Mouse (Mus musculus): ENCODE results near the gene Ilf2. TPM values are rescaled to one million over a fixed set of nuclear protein-coding genes. Genes with fewer than 3 reads are reported as not detected.

Ilf2 gene
- polyA plus RNA-seq, 1 experiment = 1.6 TPM

DNA sequence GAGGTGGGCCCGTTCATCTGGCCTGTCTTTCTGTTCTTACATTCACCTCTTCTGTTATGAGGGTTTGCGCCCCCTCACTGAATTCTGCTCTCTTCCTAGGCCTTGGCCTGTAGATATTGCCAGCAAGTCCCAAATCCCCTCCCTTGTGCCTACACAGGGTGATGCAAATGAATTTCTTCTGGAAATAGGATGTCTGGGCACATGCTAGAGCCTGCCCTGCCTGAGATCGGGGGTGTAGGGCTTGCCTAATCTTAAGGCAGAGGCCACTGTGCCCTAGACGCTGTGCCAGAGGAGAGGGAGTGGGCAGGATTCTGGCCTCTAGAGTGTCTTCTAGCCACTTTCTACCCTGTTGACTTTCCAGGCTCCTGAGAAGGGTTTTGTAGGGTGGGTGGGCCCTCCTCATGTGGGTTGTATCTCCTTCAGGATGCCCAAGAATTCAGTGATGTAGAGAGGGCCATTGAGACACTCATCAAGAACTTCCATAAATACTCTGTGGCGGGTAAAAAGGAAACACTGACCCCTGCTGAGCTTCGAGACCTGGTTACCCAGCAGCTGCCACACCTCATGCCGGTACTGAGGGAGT is 51.5 kb downstream of the Ilf2 start:
- Histone ChIP-seq H3K36me3 (ENCODE audit: control insufficient read depth) (no peaks in the 10 kb centered on the region), H3K4me3 (replicated peaks) (no peak overlapping the region), H3K9me3 (ENCODE audit: control insufficient read depth, low read length) (no peaks in the 10 kb centered on the region), H3K27me3 (ENCODE audit: control insufficient read depth) (no peaks in the 10 kb centered on the region), H3K4me1 (ENCODE audit: control insufficient read depth) (no peaks in the 10 kb centered on the region; the same call in 1 of the 2 replicates)
- TF ChIP-seq GATA1 (IDR thresholded peaks at IDR 0.05; ENCODE audit: low read length) = no peak
- TF ChIP-seq TAL1 (IDR thresholded peaks at IDR 0.05; ENCODE audit: low read length) = no peak

DNA sequence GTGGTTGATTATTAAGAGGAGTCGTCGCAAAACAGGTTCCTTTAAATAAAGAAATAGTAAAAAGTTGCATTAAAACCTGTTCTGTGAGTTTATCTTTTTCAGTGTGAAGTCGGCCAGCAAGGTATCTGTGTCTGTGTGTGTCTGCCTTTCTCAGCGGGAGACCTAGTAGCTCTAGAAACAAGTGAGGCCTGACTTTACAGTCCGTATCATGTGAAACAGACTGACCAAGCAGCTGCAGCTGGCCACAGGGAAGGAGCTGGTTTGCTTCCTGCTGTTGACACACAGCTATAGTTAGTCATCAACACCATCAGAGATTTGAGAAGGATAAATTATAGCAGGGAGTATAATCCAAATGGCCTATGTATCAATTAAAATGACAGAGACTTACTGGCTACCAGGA is 55.8 kb downstream of the Ilf2 start:
- no peak overlapping the region for H3K4me3 ChIP-seq (replicated peaks)
- no peaks in the 10 kb centered on the region for H3K4me1 ChIP-seq (ENCODE audit: control insufficient read depth)
- H3K9me3 ChIP-seq (ENCODE audit: control insufficient read depth, low read length) = no peaks in the 10 kb centered on the region
- H3K36me3 ChIP-seq (ENCODE audit: control insufficient read depth) = no peaks in the 10 kb centered on the region
- no peak for TF ChIP-seq TAL1 (IDR thresholded peaks at IDR 0.05; ENCODE audit: low read length)
- no peak for TF ChIP-seq GATA1 (IDR thresholded peaks at IDR 0.05; ENCODE audit: low read length)
- no peaks in the 10 kb centered on the region for H3K27me3 ChIP-seq (ENCODE audit: control insufficient read depth)

DNA sequence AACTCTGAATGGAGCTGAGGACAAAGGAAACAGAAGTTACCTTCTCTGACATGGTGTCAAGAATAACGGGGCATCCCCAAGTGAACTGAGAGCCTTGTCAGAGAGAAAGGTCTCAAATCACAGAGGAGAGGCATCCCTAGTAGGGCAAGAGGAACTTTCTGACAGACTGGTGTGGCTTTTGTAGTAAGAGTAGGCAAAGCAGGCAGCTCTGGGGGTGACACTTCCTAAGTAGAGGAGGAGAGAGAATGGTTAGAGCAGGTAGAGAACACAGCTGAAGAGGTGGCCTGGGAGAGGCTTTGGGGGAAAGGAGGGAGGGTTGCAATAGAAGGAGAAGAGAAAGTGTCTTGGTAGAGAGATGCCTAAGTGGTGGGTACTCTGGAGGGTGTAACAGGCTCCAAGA is 59.5 kb downstream of the Ilf2 start:
- H3K36me3 ChIP-seq (ENCODE audit: control insufficient read depth) = no peaks in the 10 kb centered on the region
- no peak overlapping the region for H3K4me3 ChIP-seq (replicated peaks)
- TF ChIP-seq GATA1 (IDR thresholded peaks at IDR 0.05; ENCODE audit: low read length) (no peak), TAL1 (IDR thresholded peaks at IDR 0.05; ENCODE audit: low read length) (no peak)

DNA sequence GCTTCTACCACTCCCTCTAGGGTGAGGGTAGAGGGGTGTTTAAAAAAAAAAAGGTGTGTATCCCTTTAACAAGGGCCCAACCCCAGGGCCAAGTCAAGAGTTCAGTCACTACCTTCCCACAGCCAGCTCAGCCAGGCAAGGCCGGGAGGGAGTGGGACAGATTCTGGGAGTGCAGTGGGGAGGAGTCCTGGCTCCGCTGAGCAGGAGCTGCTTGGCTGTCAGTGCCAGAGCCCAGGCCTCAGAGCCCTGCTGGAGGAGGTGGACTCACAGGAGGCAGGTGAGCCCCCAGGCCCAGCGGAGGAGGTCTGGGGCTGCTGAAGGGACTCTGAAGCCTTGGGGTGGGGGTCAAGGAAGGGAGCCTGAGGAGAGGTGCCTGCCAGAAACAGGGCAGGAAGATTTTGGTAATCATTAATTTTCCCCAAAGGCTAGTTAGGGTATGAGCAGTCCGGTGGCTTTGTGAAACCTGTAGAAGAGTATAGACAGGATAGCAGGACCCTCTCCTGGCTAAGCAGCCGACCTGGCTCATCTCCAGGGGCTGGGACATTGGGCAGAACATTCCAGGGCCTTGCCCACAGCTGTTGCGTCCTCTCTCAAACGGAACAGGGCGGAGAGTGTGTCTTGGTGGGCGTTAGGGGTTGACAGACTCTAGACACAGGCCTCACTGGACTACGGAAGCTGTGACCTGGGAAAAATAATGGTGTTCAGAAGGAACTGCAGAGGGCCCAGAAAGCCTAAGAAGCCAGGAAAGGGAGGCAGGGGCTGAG is 61.4 kb downstream of the Ilf2 start, which contains the start of gene S100a16:
S100a16 (plus strand) TSS at position 114 of the 764 bp plus-strand sequence.
- H3K27me3 ChIP-seq (ENCODE audit: control insufficient read depth) = no peaks in the 10 kb centered on the region
- no peaks in the 10 kb centered on the region for H3K36me3 ChIP-seq (ENCODE audit: control insufficient read depth)
- TF ChIP-seq TAL1 (IDR thresholded peaks at IDR 0.05; ENCODE audit: low read length) (no peak), GATA1 (IDR thresholded peaks at IDR 0.05; ENCODE audit: low read length) (no peak)
- no peaks in the 10 kb centered on the region for H3K9me3 ChIP-seq (ENCODE audit: control insufficient read depth, low read length)
- peak within 1 kb of the TSS; percentile 32 for H3K4me3 ChIP-seq (replicated peaks)
- no peaks in the 10 kb centered on the region for H3K4me1 ChIP-seq (ENCODE audit: control insufficient read depth)

More for the DNA sequence above, 59.5 kb downstream of the Ilf2 start:
- no peaks in the 10 kb centered on the region for H3K4me1 ChIP-seq (ENCODE audit: control insufficient read depth)
- no peaks in the 10 kb centered on the region for H3K9me3 ChIP-seq (ENCODE audit: control insufficient read depth, low read length)
- no peaks in the 10 kb centered on the region for H3K27me3 ChIP-seq (ENCODE audit: control insufficient read depth)

DNA sequence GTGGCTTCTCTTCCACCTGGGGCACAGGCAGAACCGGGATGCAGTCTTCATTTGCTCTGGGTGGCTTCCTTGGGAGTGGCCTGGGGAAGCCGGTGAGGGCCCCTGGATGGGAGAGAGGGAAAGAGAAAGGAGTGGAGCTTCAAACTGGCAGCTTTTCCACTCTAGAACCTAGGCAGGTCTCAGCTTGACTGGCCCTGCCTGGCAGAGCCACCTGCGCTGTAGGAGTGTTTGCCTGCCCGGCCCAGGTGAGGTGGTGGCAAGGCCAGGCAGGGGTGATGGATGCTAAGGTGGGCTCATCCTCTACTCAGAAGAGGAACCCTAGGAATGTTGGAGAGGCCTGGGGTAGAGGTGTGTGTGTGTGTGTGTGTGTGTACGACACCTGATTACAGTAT is 62.0 kb downstream of the Ilf2 start:
- Histone ChIP-seq H3K36me3 (ENCODE audit: control insufficient read depth) (no peaks in the 10 kb centered on the region), H3K27me3 (ENCODE audit: control insufficient read depth) (no peaks in the 10 kb centered on the region), H3K9me3 (ENCODE audit: control insufficient read depth, low read length) (no peaks in the 10 kb centered on the region), H3K4me1 (ENCODE audit: control insufficient read depth) (no peaks in the 10 kb centered on the region), H3K4me3 (replicated peaks) (peak overlapping the region; percentile 32)
- TF ChIP-seq TAL1 (IDR thresholded peaks at IDR 0.05; ENCODE audit: low read length) (no peak), GATA1 (IDR thresholded peaks at IDR 0.05; ENCODE audit: low read length) (no peak)

Other genes starting within 250 kb of the Ilf2 start
- gene Jtb, start 244.5 kb upstream of the Ilf2 start, polyA plus RNA-seq (2012) = 3.9 and 4.3 TPM in 2 replicates
- not detected in 2 replicates for gene Creb3l4, start 232.6 kb upstream of the Ilf2 start, polyA plus RNA-seq (2012)
- 0.20 and 0.21 TPM in 2 replicates for gene Slc39a1, start 228.0 kb upstream of the Ilf2 start, polyA plus RNA-seq (2012)
- gene Crtc2, start 222.0 kb upstream of the Ilf2 start, polyA plus RNA-seq (2012) = 2.9 and 3.3 TPM in 2 replicates
- 1.1 and 1.3 TPM in 2 replicates for gene Dennd4b, start 210.9 kb upstream of the Ilf2 start, polyA plus RNA-seq (2012)
- gene Gatad2b, start 182.9 kb upstream of the Ilf2 start, polyA plus RNA-seq (2012) = 0.37 and 0.40 TPM in 2 replicates
- 0.08 and 0.18 TPM in 2 replicates for gene Slc27a3, start 86.2 kb upstream of the Ilf2 start, polyA plus RNA-seq (2012)
- gene Ints3, start 42.5 kb upstream of the Ilf2 start, polyA plus RNA-seq (2012) = 1.7 and 2.2 TPM in 2 replicates
- 0.04 and 0.05 TPM in 2 replicates for gene Npr1, start 10.3 kb upstream of the Ilf2 start, polyA plus RNA-seq (2012)
- 0.11 and 0.14 TPM in 2 replicates for gene Snapin, start 14.9 kb downstream of the Ilf2 start, polyA plus RNA-seq (2012)
- 7.2 and 8.0 TPM in 2 replicates for gene Chtop, start 33.4 kb downstream of the Ilf2 start, polyA plus RNA-seq (2012)
- 0.15 and 0.23 TPM in 2 replicates for gene S100a1, start 38.3 kb downstream of the Ilf2 start, polyA plus RNA-seq (2012)
- 0.67 and 0.76 TPM in 2 replicates for gene S100a13, start 38.3 kb downstream of the Ilf2 start, polyA plus RNA-seq (2012)
- gene S100a14, start 50.7 kb downstream of the Ilf2 start, polyA plus RNA-seq (2012) = not detected in 2 replicates
- gene S100a16, start 61.1 kb downstream of the Ilf2 start, polyA plus RNA-seq (2012) = 0.23 and 0.51 TPM in 2 replicates
- not detected in 2 replicates for gene S100a3, start 84.5 kb downstream of the Ilf2 start, polyA plus RNA-seq (2012)
- gene S100a2, start 114.1 kb downstream of the Ilf2 start, polyA plus RNA-seq (2012) = not detected in 2 replicates
- gene Gm42674, start 125.8 kb downstream of the Ilf2 start, polyA plus RNA-seq (2012) = not detected in 2 replicates
- gene S100a4, start 127.6 kb downstream of the Ilf2 start, polyA plus RNA-seq (2012) = not detected in 2 replicates
- not detected in 2 replicates for gene S100a5, start 132.4 kb downstream of the Ilf2 start, polyA plus RNA-seq (2012)
- not detected in 2 replicates for gene S100a6, start 136.8 kb downstream of the Ilf2 start, polyA plus RNA-seq (2012)
- not detected in 2 replicates for gene S100a7a, start 177.9 kb downstream of the Ilf2 start, polyA plus RNA-seq (2012)
- not detected in 2 replicates for gene S100a8, start 192.9 kb downstream of the Ilf2 start, polyA plus RNA-seq (2012)
- gene S100a9, start 219.6 kb downstream of the Ilf2 start, polyA plus RNA-seq (2012) = 0.15 and 0.71 TPM in 2 replicates